Comparison of ENCODE assay signal across 10 mouse cellular contexts in genomic region chr3:136835851-136836250, GRCm38 (mm10).
A peak's percentile ranks its signal among the peaks of the same experiment; 100 is the strongest.
DNase-seq lines count a peak whose midpoint lies in the region; ATAC-seq and TF ChIP-seq lines count a peak whose summit lies in the region.
"Had no signal": no experiment of that assay in that cellular context is flagged by ENCODE, and none has a peak within 500 bp of the region (broad histone marks: within the 10 kb centered on the region; RNA-seq: fewer than 3 reads in every experiment).

No protein-coding gene starts in this region.

- no peaks in the 10 kb centered on the region for H3K27me3 ChIP-seq in heart, embryonic 11.5 days (ENCODE audit: control insufficient read depth, insufficient read depth, low read length)
- H3K27me3 ChIP-seq in embryonic facial prominence, embryonic 14.5 days (replicated peaks; ENCODE audit: control insufficient read depth, insufficient read depth, low read length): no peaks in the 10 kb centered on the region
- no peaks in the 10 kb centered on the region for H3K27me3 ChIP-seq in midbrain, embryonic 14.5 days (ENCODE audit: control insufficient read depth, insufficient read depth, low read length)

- H3K4me2 ChIP-seq in heart, embryonic 11.5 days: peak overlapping the region; percentile 49
- no peak overlapping the region for H3K4me2 ChIP-seq in embryonic facial prominence, embryonic 14.5 days (ENCODE audit: low read depth, low read length)
- no peak overlapping the region for H3K4me2 ChIP-seq in midbrain, embryonic 14.5 days (ENCODE audit: low read length)

- H3K36me3 ChIP-seq in heart, embryonic 11.5 days (ENCODE audit: control insufficient read depth, insufficient read depth, low read length): no peaks in the 10 kb centered on the region
- H3K36me3 ChIP-seq in embryonic facial prominence, embryonic 14.5 days (ENCODE audit: control insufficient read depth, insufficient read depth, low read length): no peaks in the 10 kb centered on the region
- no peaks in the 10 kb centered on the region for H3K36me3 ChIP-seq in midbrain, embryonic 14.5 days (ENCODE audit: control insufficient read depth, insufficient read depth, low read length)

- H3K9ac ChIP-seq in heart, embryonic 11.5 days (ENCODE audit: low read depth, low read length): no peak overlapping the region
- no peak overlapping the region for H3K9ac ChIP-seq in embryonic facial prominence, embryonic 14.5 days (ENCODE audit: low read depth, low read length)
- H3K9ac ChIP-seq in midbrain, embryonic 14.5 days (replicated peaks; ENCODE audit: low read length): no peak overlapping the region

- peak overlapping the region; percentile 15; the same call in 1 of the 2 replicates for H3K27ac ChIP-seq in heart, embryonic 11.5 days (ENCODE audit: low read depth, low read length)
- H3K27ac ChIP-seq in left cerebral cortex, adult 2 months: peak overlapping the region; percentile 76
- H3K27ac ChIP-seq in embryonic facial prominence, embryonic 14.5 days (replicated peaks; ENCODE audit: low read depth, low read length): no peak overlapping the region
- H3K27ac ChIP-seq in midbrain, embryonic 14.5 days (replicated peaks; ENCODE audit: low read depth, low read length): 0 out of 2 replicates have a peak overlapping the region, but pooled peaks have one; percentile 37

- H3K9me3 ChIP-seq in heart, embryonic 11.5 days (replicated peaks; ENCODE audit: control insufficient read depth, low read length): 0 out of 2 replicates have a peak, but pooled peaks cover 2% of the 10 kb centered on the region
- H3K9me3 ChIP-seq in embryonic facial prominence, embryonic 14.5 days (ENCODE audit: control insufficient read depth, low read length): no peaks in the 10 kb centered on the region
- no peaks in the 10 kb centered on the region for H3K9me3 ChIP-seq in midbrain, embryonic 14.5 days (ENCODE audit: control insufficient read depth, low read length)

- no peak for TF ChIP-seq CTCF in left cerebral cortex, adult 2 months (IDR thresholded peaks at IDR 0.05)

- intact Hi-C loops in left cerebral cortex, adult 2 months (cut with DNase I): no loop called here

- ATAC-seq in heart, embryonic 11.5 days (replicated peaks; ENCODE audit: insufficient number of reproducible peaks, low FRiP score, low TSS enrichment): no peak
- peak; percentile 51 for ATAC-seq in embryonic facial prominence, embryonic 14.5 days (ENCODE audit: low read depth)
- no peak; the same call in 1 of the 2 replicates for ATAC-seq in midbrain, embryonic 14.5 days (ENCODE audit: low FRiP score, low TSS enrichment)

- 0 out of 2 replicates have a peak overlapping the region, but pooled peaks have one; percentile 5 for H3K4me3 ChIP-seq in heart, embryonic 11.5 days (ENCODE audit: low read depth, low read length)
- H3K4me3 ChIP-seq in left cerebral cortex, adult 2 months: no peak overlapping the region
- H3K4me3 ChIP-seq in embryonic facial prominence, embryonic 14.5 days (ENCODE audit: low read depth, low read length): no peak overlapping the region
- no peak overlapping the region for H3K4me3 ChIP-seq in midbrain, embryonic 14.5 days (replicated peaks; ENCODE audit: low read depth, low read length)

- WGBS in heart, embryonic 11.5 days (ENCODE audit: insufficient replicate concordance): 11% methylated on average over 9 of the region's 9 CpGs
- WGBS in embryonic facial prominence, embryonic 14.5 days: 37% methylated on average over 9 of the region's 9 CpGs
- 11% methylated on average over 9 of the region's 9 CpGs for WGBS in midbrain, embryonic 14.5 days

- H3K4me1 ChIP-seq in heart, embryonic 11.5 days (ENCODE audit: control insufficient read depth, insufficient read depth, low read length): peaks cover 21% of the 10 kb centered on the region
- H3K4me1 ChIP-seq in embryonic facial prominence, embryonic 14.5 days (ENCODE audit: control insufficient read depth, insufficient read depth, low read length): peaks cover 36% of the 10 kb centered on the region
- peaks cover 39% of the 10 kb centered on the region for H3K4me1 ChIP-seq in midbrain, embryonic 14.5 days (ENCODE audit: control insufficient read depth, insufficient read depth, low read length)

- no peak for DNase-seq in heart, adult 18-20 months
- DNase-seq in left cerebral cortex, adult 2 months (ENCODE audit: extremely low spot score in 1 of 2, low spot score in 2 of 2): no peak
- DNase-seq in left cerebral cortex, adult 11 months (ENCODE audit: low spot score): no peak
- peak; percentile 31 for DNase-seq in embryonic facial prominence, embryonic 14.5 days (ENCODE audit: low spot score)
- peak; percentile 42 for DNase-seq in midbrain, embryonic 14.5 days
- DNase-seq in cerebellum, postnatal 14 days: no peak
- DNase-seq in B cell, adult 2 months: no peak
- DNase-seq: kidney, adult 9 months; lung, postnatal 10 days had no signal

Comparison
In these comparisons a context has a peak if more than half of its experiments do, and no peak if none do; other contexts are left out.
1. DNase-seq: peak in embryonic facial prominence, embryonic 14.5 days (single experiment) and midbrain, embryonic 14.5 days (single experiment); none in heart, adult 18-20 months (0 of 2), left cerebral cortex, adult 2 months (0 of 2), left cerebral cortex, adult 11 months (single experiment), cerebellum, postnatal 14 days (0 of 2) and B cell, adult 2 months (0 of 2).